Mouse (Mus musculus) liver, embryonic 14.5 days (tissue): ENCODE results near the gene Prss42. TPM values are rescaled to one million over a fixed set of nuclear protein-coding genes. Genes with fewer than 3 reads are reported as not detected.

Experiments
- ATAC-seq: fragments of 200-750 bp; cut with Nextera tagmentation; 2 replicates; pipeline ENCODE4 v1.8.0; 2017; ENCODE audit warnings: moderate number of reproducible peaks, mild to moderate bottlenecking, moderate library complexity; ENCODE audit not compliant: insufficient read depth
- DNase-seq, 3 experiments: peaks; one replicate each; pipeline ENCODE4 v3.0.0-alpha.2; 2012 to 2013; ENCODE audit warnings: low read depth in 3 of 3, low spot score in 3 of 3
- H3K27ac ChIP-seq: fragments of 300-500 bp; sonication (generic); 2 replicates; pipeline ENCODE4 v1.5.1; 2014; ENCODE audit warnings: moderate library complexity, mild to moderate bottlenecking, control low read depth, inconsistent platforms
- H3K27me3 ChIP-seq: fragments of 300-500 bp; sonication (generic); 2 replicates; pipeline ENCODE4 v1.6.1; 2014; ENCODE audit warnings: mild to moderate bottlenecking, low read length, moderate library complexity; ENCODE audit not compliant: control insufficient read depth, insufficient read depth
- H3K36me3 ChIP-seq: fragments of 300-500 bp; sonication (generic); replicated peaks from 2 replicates; pipeline ENCODE4 v1.6.1; 2014; ENCODE audit warnings: low read depth; ENCODE audit not compliant: control insufficient read depth, insufficient read depth
- H3K4me1 ChIP-seq, 2 experiments: fragments of 200-500 bp in 1 of 2; fragments of 300-500 bp in 1 of 2; sonication (generic) in 1 of 2; replicated peaks; 2 replicates each; pipeline ENCODE4 v1.6.1; 2012 to 2014; ENCODE audit warnings: antibody characterized with exemption in 1 of 2, inconsistent platforms in 1 of 2, low read length in 1 of 2; ENCODE audit not compliant: control insufficient read depth in 2 of 2, insufficient read depth in 2 of 2
- H3K4me2 ChIP-seq: fragments of 300-500 bp; sonication (generic); 2 replicates; pipeline ENCODE4 v1.6.1; 2014; ENCODE audit warnings: low read depth, mild to moderate bottlenecking, control low read depth, moderate library complexity
- H3K4me3 ChIP-seq, 2 experiments: fragments of 200-500 bp in 1 of 2; fragments of 300-500 bp in 1 of 2; sonication (generic) in 1 of 2; 2 replicates each; pipeline ENCODE4 v1.5.1; 2012 to 2014; ENCODE audit warnings: low read depth in 2 of 2, low read length in 2 of 2, mild to moderate bottlenecking in 2 of 2, control low read depth in 1 of 2, inconsistent platforms in 1 of 2, moderate library complexity in 1 of 2; ENCODE audit not compliant: insufficient read depth in 1 of 2
- H3K9ac ChIP-seq: fragments of 300-500 bp; sonication (generic); replicated peaks from 2 replicates; pipeline ENCODE4 v1.6.1; 2014; ENCODE audit warnings: mild to moderate bottlenecking, control low read depth, moderate library complexity
- H3K9me3 ChIP-seq: fragments of 300-500 bp; sonication (generic); 2 replicates; pipeline ENCODE4 v1.6.1; 2016; ENCODE audit warnings: low read length, mixed read lengths; ENCODE audit not compliant: control insufficient read depth
- CTCF ChIP-seq: IDR thresholded peaks from 2 replicates; pipeline ENCODE4 v1.5.1; 2016; ENCODE audit warnings: antibody characterized with exemption, low read depth, control low read depth
- EP300 ChIP-seq: IDR thresholded peaks from 2 replicates; pipeline ENCODE4 v1.6.1; 2016; ENCODE audit warnings: antibody characterized with exemption, low read depth
- WGBS: fragments of 180-500 bp; shearing (Covaris S2); extraction: QIAGEN DNeasy Blood & Tissue Kit; methylation state at CpG from one replicate; pipeline ENCODE4 v1.1.7; 2014; ENCODE audit not compliant: insufficient replicate concordance; 5-methylcytosine and 5-hydroxymethylcytosine counted together
- polyA plus RNA-seq, 2 experiments: library from polyadenylated mRNA; depleted of rRNA in 1 of 2; stranded (reverse) in 1 of 2; unstranded in 1 of 2; fragments of >200 nt; fragmentation: Nextera tagmentation in 1 of 2; extraction: Ambion mirVana in 1 of 2; gene quantifications; 2 replicates each; pipeline versions ENCODE4 v1.2.1 to v1.2.3; 2012 to 2014

Prss42 gene
- polyA plus RNA-seq, 2 experiments = 0.02 TPM; not detected in 1

DNA sequence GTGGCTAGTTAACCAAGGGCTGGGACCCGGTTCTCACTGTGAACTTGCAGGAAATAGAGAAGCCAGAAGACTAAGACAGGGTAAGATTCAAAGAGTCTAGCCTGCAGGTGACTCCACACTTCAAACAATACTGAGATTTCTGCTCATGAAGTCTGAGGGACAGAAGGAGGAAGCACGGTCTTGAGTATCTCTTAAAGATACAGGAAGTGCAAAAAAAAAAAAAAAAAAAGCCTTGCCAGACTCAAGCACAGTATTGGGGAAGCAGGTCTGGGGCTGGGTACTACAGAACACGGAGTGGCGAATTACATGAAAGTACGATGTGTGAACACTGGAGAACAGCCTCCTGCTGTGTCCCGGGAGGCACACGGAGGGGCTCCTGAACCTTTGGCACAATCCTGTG lies 27.9 kb downstream of the Prss42 start:
- H3K9me3 ChIP-seq = no peaks in the 10 kb centered on the region
- no peak overlapping the region for H3K27ac ChIP-seq
- ATAC-seq = no peak
- H3K4me3 ChIP-seq = no peak overlapping the region
- WGBS = 23% methylated on average over 7 of the region's 7 CpGs
- H3K9ac ChIP-seq = no peak overlapping the region
- H3K36me3 ChIP-seq = no peaks in the 10 kb centered on the region
- no peak for TF ChIP-seq CTCF
- no peak for TF ChIP-seq EP300
- no peak overlapping the region for H3K4me2 ChIP-seq
- DNase-seq = no peak
- peaks cover 0 to 3% of the 10 kb centered on the region in 2 experiments; a peak in 1 of 4 replicates for H3K4me1 ChIP-seq
- H3K27me3 ChIP-seq = no peaks in the 10 kb centered on the region

DNA sequence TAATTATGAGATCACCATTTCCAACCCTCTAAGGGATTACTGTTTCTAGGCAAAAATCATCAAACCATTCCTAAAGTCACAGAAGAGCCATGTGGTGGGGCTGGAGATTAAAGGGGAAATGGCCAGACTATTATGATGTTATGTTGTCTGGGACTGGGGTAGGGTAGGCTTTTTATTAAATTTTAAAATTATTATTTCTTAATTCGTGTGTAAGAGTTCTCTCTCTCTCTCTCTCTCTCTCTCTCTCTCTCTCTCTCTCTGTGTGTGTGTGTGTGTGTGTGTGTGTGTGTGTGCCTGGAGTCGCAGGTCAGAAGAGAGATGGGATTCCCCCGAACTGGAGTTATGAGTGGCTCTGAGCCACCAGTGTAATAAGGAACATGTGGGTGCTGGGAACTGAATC lies 28.4 kb downstream of the Prss42 start, which contains the start of gene Prss43:
Gene Prss43 (plus strand): TSS at position 301 of the 400 bp plus-strand sequence.
- H3K9ac ChIP-seq = no peak within 1 kb of the TSS
- TF ChIP-seq EP300 (no peak), CTCF (no peak)
- H3K9me3 ChIP-seq = no peaks in the 10 kb centered on the region
- H3K4me1 ChIP-seq = peaks cover 0 to 3% of the 10 kb centered on the region in 2 experiments; a peak in 1 of 4 replicates
- 49% methylated on average over 3 of the region's 3 CpGs for WGBS
- no peak for ATAC-seq
- H3K4me3 ChIP-seq = no peak within 1 kb of the TSS
- H3K27me3 ChIP-seq = no peaks in the 10 kb centered on the region
- no peaks in the 10 kb centered on the region for H3K36me3 ChIP-seq
- H3K27ac ChIP-seq = no peak within 1 kb of the TSS
- DNase-seq = no peak
- no peak within 1 kb of the TSS for H3K4me2 ChIP-seq

DNA sequence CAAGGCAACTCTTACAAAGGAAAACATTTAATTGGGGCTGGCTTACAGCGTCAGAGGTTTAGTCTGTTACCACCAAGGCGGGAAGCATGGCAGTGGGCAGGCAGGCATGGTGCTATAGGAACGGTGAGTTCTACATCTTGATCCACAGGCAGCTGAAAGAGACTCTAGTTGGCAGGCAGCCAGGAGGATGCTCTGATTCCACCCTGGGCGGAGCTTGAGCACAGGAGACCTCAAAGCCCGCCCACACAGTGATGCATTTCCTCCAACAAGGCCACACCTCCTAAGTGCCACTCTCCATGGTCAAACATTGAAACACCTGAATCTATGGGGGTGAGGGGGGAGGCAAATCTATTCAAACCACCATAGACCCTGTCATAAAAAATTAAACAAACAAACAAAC lies 35.1 kb downstream of the Prss42 start:
- DNase-seq = no peak
- Histone ChIP-seq H3K27me3 (no peaks in the 10 kb centered on the region), H3K4me1 (no peaks in the 10 kb centered on the region), H3K4me3 (no peak overlapping the region), H3K9me3 (no peaks in the 10 kb centered on the region), H3K4me2 (no peak overlapping the region), H3K27ac (no peak overlapping the region), H3K9ac (no peak overlapping the region), H3K36me3 (no peaks in the 10 kb centered on the region)
- ATAC-seq = no peak
- TF ChIP-seq CTCF (no peak), EP300 (no peak)
- WGBS = 67% methylated on average over 5 of the region's 5 CpGs

DNA sequence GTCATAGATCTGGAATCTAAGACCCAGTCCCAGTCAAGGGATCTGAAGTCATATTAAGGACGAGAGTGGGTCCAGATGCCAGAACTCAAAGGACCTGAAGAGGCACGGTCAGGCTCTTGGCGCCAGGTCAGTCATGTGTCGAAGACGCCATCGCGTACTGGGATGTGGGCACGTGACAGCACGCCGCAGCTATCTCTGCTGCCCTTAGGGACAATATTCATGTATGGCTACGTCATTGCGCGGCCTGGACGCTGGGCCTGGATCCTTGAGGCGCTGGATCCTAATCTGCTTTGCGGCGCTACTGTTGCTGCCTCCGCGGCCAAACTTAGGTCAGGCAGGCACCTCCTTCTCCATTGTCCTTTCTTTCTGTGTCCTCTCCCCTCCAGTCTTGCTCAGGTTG lies 36.4 kb downstream of the Prss42 start, which contains the start of gene Prss45:
Gene Prss45 (plus strand): TSS at position 178 of the 400 bp plus-strand sequence.
- no peak for DNase-seq
- H3K4me2 ChIP-seq = no peak within 1 kb of the TSS
- H3K27ac ChIP-seq = no peak within 1 kb of the TSS
- no peaks in the 10 kb centered on the region for H3K27me3 ChIP-seq
- 0 out of 4 replicates have a peak, but pooled peaks cover 0 to 2% of the 10 kb centered on the region in 2 experiments for H3K4me1 ChIP-seq
- no peak for TF ChIP-seq CTCF
- no peak for TF ChIP-seq EP300
- 63% methylated on average over 19 of the region's 19 CpGs for WGBS
- H3K9ac ChIP-seq = no peak within 1 kb of the TSS
- no peak for ATAC-seq
- H3K36me3 ChIP-seq = no peaks in the 10 kb centered on the region
- no peak within 1 kb of the TSS for H3K4me3 ChIP-seq
- H3K9me3 ChIP-seq = no peaks in the 10 kb centered on the region

DNA sequence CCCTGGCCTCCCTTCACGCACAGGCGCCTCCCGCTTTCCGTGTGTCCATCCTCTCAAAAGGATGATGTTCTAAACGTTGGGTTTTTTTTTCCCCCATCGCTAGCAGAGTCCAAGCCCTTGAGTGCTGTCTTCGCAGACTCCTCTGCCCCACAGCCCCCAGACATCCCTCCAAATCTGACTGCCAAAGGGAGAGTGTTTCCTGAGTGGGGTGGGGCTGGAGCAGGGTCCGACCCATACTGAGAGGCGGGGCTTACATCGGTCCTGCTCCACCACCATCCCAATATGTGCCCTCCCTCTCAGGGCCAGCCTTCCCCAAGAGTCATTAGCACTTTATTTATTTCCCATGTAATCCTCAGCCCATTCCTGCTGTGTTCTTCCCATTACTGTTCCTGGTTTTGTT lies 37.0 kb downstream of the Prss42 start:
- Histone ChIP-seq H3K27me3 (no peaks in the 10 kb centered on the region), H3K4me3 (no peak overlapping the region), H3K27ac (no peak overlapping the region), H3K36me3 (no peaks in the 10 kb centered on the region), H3K9ac (no peak overlapping the region), H3K4me1 (0 out of 4 replicates have a peak, but pooled peaks cover 0 to 2% of the 10 kb centered on the region in 2 experiments), H3K4me2 (no peak overlapping the region), H3K9me3 (no peaks in the 10 kb centered on the region)
- DNase-seq (no peak), ATAC-seq (no peak)
- 39% methylated on average over 10 of the region's 10 CpGs for WGBS
- no peak for TF ChIP-seq EP300
- TF ChIP-seq CTCF = no peak
